Mouse (Mus musculus) CH12.LX (cell line): ENCODE measurements at regions not wholly inside any gene's neighbourhood (a gene's known extent, or its start where the extent isn't known, plus 50 kb on each side); places are given as distances from the start of the nearest gene placed in this dataset.

Experiments used
- DNase-seq: peaks from one replicate; pipeline ENCODE4 v3.0.0-alpha.2; 2013; ENCODE audit errors: extremely low read depth
- H3K27ac ChIP-seq: 2 replicates; pipeline ENCODE4 v1.5.1; 2012; ENCODE audit warnings: low read depth, mild to moderate bottlenecking, control low read depth, moderate library complexity; ENCODE audit not compliant: insufficient read depth
- H3K27me3 ChIP-seq: replicated peaks from 2 replicates; pipeline ENCODE3; 2012; ENCODE audit warnings: inconsistent platforms
- H3K36me3 ChIP-seq, 2 experiments: replicated peaks in 1 of 2; 2 replicates each; pipeline versions ENCODE3 to v1.6.1; 2012; ENCODE audit warnings: inconsistent platforms in 1 of 2, low read length in 1 of 2, mild to moderate bottlenecking in 1 of 2, mixed read lengths in 1 of 2, moderate library complexity in 1 of 2; ENCODE audit not compliant: control insufficient read depth in 1 of 2, insufficient read depth in 1 of 2
- H3K4me1 ChIP-seq, 2 experiments: 2 replicates each; pipeline ENCODE4 v1.6.1; 2012; ENCODE audit warnings: inconsistent platforms in 1 of 2, moderate library complexity in 1 of 2; ENCODE audit not compliant: insufficient read depth in 2 of 2, control insufficient read depth in 1 of 2
- H3K4me2 ChIP-seq: 2 replicates; pipeline ENCODE4 v1.6.1; 2012; ENCODE audit warnings: low read depth, mild to moderate bottlenecking, control low read depth; ENCODE audit not compliant: poor library complexity, insufficient read depth, severe bottlenecking
- H3K4me3 ChIP-seq, 3 experiments: fragments of 150-350 bp in 1 of 3; sonication (generic) in 1 of 3; replicated peaks in 1 of 3; 2 replicates each; pipeline versions ENCODE3 to v1.5.1; 2011 to 2012; ENCODE audit warnings: low read depth in 2 of 3, low read length in 2 of 3, mild to moderate bottlenecking in 2 of 3, moderate library complexity in 2 of 3, control low read depth in 1 of 3, improper control_type of control experiment in 1 of 3, inconsistent platforms in 1 of 3, mixed read lengths in 1 of 3; ENCODE audit not compliant: poor library complexity in 1 of 3
- H3K79me2 ChIP-seq: replicated peaks from 2 replicates; pipeline ENCODE4 v1.6.1; 2012; ENCODE audit warnings: mild to moderate bottlenecking, moderate library complexity; ENCODE audit not compliant: control insufficient read depth, poor library complexity, insufficient read depth, severe bottlenecking; ENCODE audit errors: extremely low read depth
- H3K9ac ChIP-seq: 2 replicates; pipeline ENCODE4 v1.6.1; 2012; ENCODE audit warnings: low read depth, mild to moderate bottlenecking, control low read depth, moderate library complexity; ENCODE audit not compliant: insufficient read depth
- H3K9me3 ChIP-seq: replicated peaks from 2 replicates; pipeline ENCODE3; 2012; ENCODE audit warnings: low read length, inconsistent platforms, mixed read lengths
- BHLHE40 ChIP-seq: IDR thresholded peaks from 2 replicates; pipeline ENCODE4 v1.6.1; 2011; ENCODE audit warnings: mild to moderate bottlenecking, low read depth, low read length, improper control_type of control experiment
- CHD1 ChIP-seq: IDR thresholded peaks from 2 replicates; pipeline ENCODE4 v1.6.1; 2012; ENCODE audit warnings: low read depth, low read length, improper control_type of control experiment, inconsistent platforms
- CHD2 ChIP-seq: IDR thresholded peaks from 2 replicates; pipeline ENCODE4 v1.6.1; 2011; ENCODE audit warnings: low read length, improper control_type of control experiment
- E2F4 ChIP-seq: IDR thresholded peaks from 2 replicates; pipeline ENCODE4 v1.6.1; 2011; ENCODE audit warnings: low read depth, low read length, improper control_type of control experiment; ENCODE audit not compliant: insufficient replicate concordance
- ELF1 ChIP-seq: IDR thresholded peaks from 2 replicates; pipeline ENCODE4 v1.6.1; 2014; ENCODE audit warnings: low read depth, mild to moderate bottlenecking, inconsistent platforms, low read length, improper control_type of control experiment
- EP300 ChIP-seq: IDR thresholded peaks from 2 replicates; pipeline ENCODE4 v1.6.1; 2011; ENCODE audit warnings: low read length, improper control_type of control experiment
- ETS1 ChIP-seq: conservative IDR thresholded peaks from 2 replicates; pipeline ENCODE4 v1.6.1; 2012; ENCODE audit warnings: low read depth, mild to moderate bottlenecking, inconsistent platforms, low read length, improper control_type of control experiment, moderate library complexity
- HCFC1 ChIP-seq: IDR thresholded peaks from 2 replicates; pipeline ENCODE4 v1.6.1; 2012; ENCODE audit warnings: low read depth, mild to moderate bottlenecking, inconsistent platforms, low read length, improper control_type of control experiment
- IRF4 ChIP-seq: IDR thresholded peaks from 2 replicates; pipeline ENCODE4 v1.6.1; 2014; ENCODE audit warnings: low read depth, mild to moderate bottlenecking, inconsistent platforms, low read length, improper control_type of control experiment
- KAT2A ChIP-seq: IDR thresholded peaks from 2 replicates; pipeline ENCODE4 v1.6.1; 2012; ENCODE audit warnings: low read length, improper control_type of control experiment, inconsistent platforms; ENCODE audit not compliant: insufficient replicate concordance
- MAFK ChIP-seq: IDR thresholded peaks from 2 replicates; pipeline ENCODE4 v1.6.1; 2011; ENCODE audit warnings: low read length, improper control_type of control experiment; ENCODE audit not compliant: insufficient replicate concordance
- MAX ChIP-seq: IDR thresholded peaks from 2 replicates; pipeline ENCODE4 v1.6.1; 2011; ENCODE audit warnings: low read length, improper control_type of control experiment
- MEF2A ChIP-seq: IDR thresholded peaks from 2 replicates; pipeline ENCODE4 v1.6.1; 2014; ENCODE audit warnings: low read depth, mild to moderate bottlenecking, inconsistent platforms, low read length, improper control_type of control experiment, borderline replicate concordance
- MXI1 ChIP-seq: IDR thresholded peaks from 2 replicates; pipeline ENCODE4 v1.6.1; 2011; ENCODE audit warnings: mild to moderate bottlenecking, low read depth, low read length, improper control_type of control experiment
- MYC ChIP-seq: IDR thresholded peaks from 2 replicates; pipeline ENCODE4 v1.6.1; 2011; ENCODE audit warnings: low read depth, mild to moderate bottlenecking, improper control_type of control experiment, low read length
- NELFE ChIP-seq: IDR thresholded peaks from 2 replicates; pipeline ENCODE4 v1.6.1; 2011; ENCODE audit warnings: low read depth, low read length, improper control_type of control experiment
- POLR2A ChIP-seq: IDR thresholded peaks from 2 replicates; pipeline ENCODE4 v1.6.1; 2011; ENCODE audit warnings: low read depth, mild to moderate bottlenecking, improper control_type of control experiment, low read length
- SIN3A ChIP-seq: IDR thresholded peaks from 2 replicates; pipeline ENCODE4 v1.6.1; 2012; ENCODE audit warnings: low read length, improper control_type of control experiment, inconsistent platforms
- TBP ChIP-seq: conservative IDR thresholded peaks from 2 replicates; pipeline ENCODE4 v1.6.1; 2011; ENCODE audit warnings: low read depth, low read length, improper control_type of control experiment
- TCF12 ChIP-seq: IDR thresholded peaks from 2 replicates; pipeline ENCODE4 v1.6.1; 2014; ENCODE audit warnings: low read depth, mild to moderate bottlenecking, inconsistent platforms, low read length, improper control_type of control experiment
- UBTF ChIP-seq: IDR thresholded peaks from 2 replicates; pipeline ENCODE4 v1.6.1; 2012; ENCODE audit warnings: low read depth, mild to moderate bottlenecking, inconsistent platforms, low read length, improper control_type of control experiment, moderate library complexity
- USF1 ChIP-seq: IDR thresholded peaks from 2 replicates; pipeline ENCODE4 v1.6.1; 2014; ENCODE audit warnings: low read depth, mild to moderate bottlenecking, inconsistent platforms, low read length, improper control_type of control experiment
- ZNF384 ChIP-seq: IDR thresholded peaks from 2 replicates; pipeline ENCODE4 v1.6.1; 2012; ENCODE audit warnings: low read depth, low read length, improper control_type of control experiment, inconsistent platforms
- dilution Hi-C: fragments of 300-500 bp; cut with MboI; formaldehyde crosslinking; loops from 2 replicates; pipeline ENCODE4 v1.14.3; 2020; ENCODE audit warnings: low sequenced_read_pairs; ENCODE audit not compliant: extremely low pct_unique_long_range_greater_than_20kb, extremely low pct_ligation_motif_present
- in situ Hi-C: fragments of 300-500 bp; cut with MboI; formaldehyde crosslinking; loops from 3 replicates; pipeline ENCODE4 v1.14.3; 2019; ENCODE audit warnings: low sequenced_read_pairs, low pct_ligation_motif_present, low pct_unique_long_range_greater_than_20kb, mixed read lengths

DNA sequence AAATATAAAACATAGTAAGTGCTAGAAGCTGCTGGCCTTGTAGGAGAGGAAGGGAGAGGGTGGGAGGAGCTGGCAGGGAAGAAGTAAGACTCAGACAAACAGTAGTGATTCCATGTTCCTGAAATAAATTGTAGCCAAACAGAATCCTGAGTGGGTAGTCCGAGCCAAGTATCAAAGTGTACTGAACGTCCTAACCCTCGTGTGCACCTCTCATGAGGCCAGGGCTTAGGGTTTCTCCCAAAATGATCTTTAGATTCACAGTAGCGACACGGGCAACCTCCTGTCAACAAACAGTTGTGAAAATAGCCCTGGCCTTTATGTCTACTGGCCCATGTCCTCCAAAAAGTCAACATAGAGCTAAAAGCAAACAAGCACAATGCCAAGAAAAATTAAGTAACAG, 54.3 kb upstream of the Gm47985 start:
- no peak overlapping the region for H3K4me3 ChIP-seq
- no peaks in the 10 kb centered on the region for H3K27me3 ChIP-seq
- H3K4me2 ChIP-seq = no peak overlapping the region
- H3K79me2 ChIP-seq = no peaks in the 10 kb centered on the region
- DNase-seq = no peak
- no peaks in the 10 kb centered on the region for H3K36me3 ChIP-seq
- no peaks in the 10 kb centered on the region for H3K4me1 ChIP-seq
- no peaks in the 10 kb centered on the region for H3K9me3 ChIP-seq
- dilution Hi-C loops = no loop called here
- no peak overlapping the region for H3K9ac ChIP-seq
- TF ChIP-seq MAX = no peak
- TF ChIP-seq NELFE = no peak
- no peak for TF ChIP-seq USF1
- TF ChIP-seq BHLHE40 = no peak
- TF ChIP-seq EP300 = no peak
- TF ChIP-seq MAFK = no peak
- no peak for TF ChIP-seq ELF1
- no peak for TF ChIP-seq SIN3A
- no peak for TF ChIP-seq UBTF
- TF ChIP-seq, all 38 proteins: peak for 0
- H3K27ac ChIP-seq = no peak overlapping the region
- in situ Hi-C loops = no loop called here

DNA sequence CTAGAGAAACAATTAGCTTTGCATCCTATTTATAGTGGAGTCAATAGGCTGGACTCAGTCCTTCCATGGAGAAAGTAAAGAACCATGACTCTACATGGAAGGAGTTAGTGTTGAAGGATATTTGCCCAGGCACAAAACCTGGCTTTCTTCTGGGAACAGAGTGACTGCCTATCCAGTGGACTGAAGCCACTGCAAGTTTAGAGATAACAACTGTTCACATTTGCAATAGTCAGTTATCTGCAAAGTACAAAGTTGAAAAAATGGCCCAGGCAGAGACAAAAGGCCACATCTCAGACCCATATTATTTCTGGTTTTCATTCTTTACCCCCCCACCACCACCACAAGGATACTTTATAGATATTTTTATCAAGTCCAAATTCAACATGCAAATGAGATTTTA, 53.4 kb upstream of the Gm47985 start:
- Histone ChIP-seq H3K36me3 (no peaks in the 10 kb centered on the region), H3K27me3 (no peaks in the 10 kb centered on the region), H3K4me3 (no peak overlapping the region), H3K4me2 (no peak overlapping the region), H3K9ac (no peak overlapping the region), H3K79me2 (no peaks in the 10 kb centered on the region), H3K4me1 (no peaks in the 10 kb centered on the region), H3K9me3 (no peaks in the 10 kb centered on the region), H3K27ac (no peak overlapping the region)
- DNase-seq = no peak
- dilution Hi-C loops (no loop called here), in situ Hi-C loops (no loop called here)
- TF ChIP-seq POLR2A (no peak), TBP (no peak), KAT2A (no peak), USF1 (no peak), CHD2 (no peak), SIN3A (no peak), E2F4 (no peak)

DNA sequence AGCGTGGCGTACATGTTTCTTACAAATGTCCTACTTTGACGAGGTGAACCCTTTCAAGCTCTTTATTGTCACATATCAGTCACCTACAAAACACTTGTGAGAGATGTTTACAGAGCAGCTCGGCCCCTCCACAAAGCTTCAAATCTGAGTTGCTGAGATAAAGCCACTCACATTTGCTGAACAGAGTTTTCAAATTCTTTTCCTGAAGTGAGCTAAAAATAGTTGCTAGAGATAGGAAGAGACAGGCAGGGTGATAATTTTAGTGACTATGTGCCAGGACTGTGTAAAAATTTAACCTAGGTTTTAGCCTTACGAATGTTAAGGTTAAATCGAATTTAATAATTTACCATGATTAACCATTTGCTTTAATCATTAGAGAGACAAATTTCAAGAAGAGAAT, 52.3 kb upstream of the Gm47985 start:
- TF ChIP-seq CHD1 (no peak), IRF4 (no peak), ZNF384 (no peak), HCFC1 (no peak), MYC (no peak), POLR2A (no peak), ETS1 (no peak), TCF12 (no peak), CHD2 (no peak), BHLHE40 (no peak), MXI1 (no peak), NELFE (no peak), MAX (no peak), MEF2A (no peak)
- no peak overlapping the region for H3K4me3 ChIP-seq
- no peak overlapping the region for H3K9ac ChIP-seq
- no peaks in the 10 kb centered on the region for H3K27me3 ChIP-seq
- H3K4me1 ChIP-seq = no peaks in the 10 kb centered on the region
- dilution Hi-C loops (no loop called here), in situ Hi-C loops (no loop called here)
- no peaks in the 10 kb centered on the region for H3K79me2 ChIP-seq
- H3K27ac ChIP-seq = no peak overlapping the region
- no peak for DNase-seq
- H3K36me3 ChIP-seq = no peaks in the 10 kb centered on the region
- H3K4me2 ChIP-seq = no peak overlapping the region
- no peaks in the 10 kb centered on the region for H3K9me3 ChIP-seq
